Mouse (Mus musculus) thymus, postnatal 36 days (tissue): Measurements from ENCODE around the gene Gm5127.

Experiments
- DNase-seq, 2 experiments: peaks; one replicate each; pipeline ENCODE4 v3.0.0; 2022; ENCODE audit warnings: mixed read lengths in 2 of 2

The Gm5127 gene

DNA sequence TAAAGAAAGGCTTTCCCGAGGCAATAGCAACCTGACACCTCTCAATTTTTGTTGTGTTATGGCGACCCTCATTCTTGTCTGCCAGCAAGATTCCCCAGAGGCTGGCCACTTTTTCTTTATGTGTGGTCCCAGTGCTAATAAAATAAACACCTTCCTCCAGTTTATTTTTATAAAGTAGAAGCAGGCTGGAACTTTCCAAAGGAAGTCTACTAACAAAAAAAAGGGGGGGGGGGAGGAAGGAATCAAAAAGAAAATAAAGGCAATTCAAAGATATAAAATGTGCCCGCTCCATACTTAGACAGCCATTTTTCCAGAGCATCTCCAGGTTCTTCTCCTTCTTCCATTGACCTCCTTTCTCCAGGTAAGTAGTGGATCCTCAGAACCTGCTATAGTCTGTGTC is at the start of gene Gm5127:
Gene Gm5127 (plus strand): TSS at position 301 of the 400 bp plus-strand sequence.
- no peak for DNase-seq

DNA sequence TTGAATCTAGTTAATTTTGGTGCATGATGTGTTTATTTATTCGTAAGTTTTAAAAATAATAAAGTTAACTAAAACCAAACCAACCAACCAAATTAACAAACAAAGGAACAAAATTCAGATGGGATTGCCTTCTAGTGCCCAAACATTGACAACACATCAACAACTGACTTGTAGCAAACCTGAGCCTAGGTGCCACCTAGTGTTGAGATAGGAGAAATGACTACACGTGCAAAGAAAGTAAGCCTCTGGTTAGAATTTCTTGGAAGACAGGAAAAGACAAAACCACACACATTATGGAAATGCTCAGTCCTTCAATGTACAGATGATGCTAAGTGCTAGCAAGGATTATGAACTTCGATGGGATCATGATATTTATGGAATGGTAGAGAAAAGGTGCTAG is 46.6 kb upstream of the Gm5127 start:
- DNase-seq = no peak

DNA sequence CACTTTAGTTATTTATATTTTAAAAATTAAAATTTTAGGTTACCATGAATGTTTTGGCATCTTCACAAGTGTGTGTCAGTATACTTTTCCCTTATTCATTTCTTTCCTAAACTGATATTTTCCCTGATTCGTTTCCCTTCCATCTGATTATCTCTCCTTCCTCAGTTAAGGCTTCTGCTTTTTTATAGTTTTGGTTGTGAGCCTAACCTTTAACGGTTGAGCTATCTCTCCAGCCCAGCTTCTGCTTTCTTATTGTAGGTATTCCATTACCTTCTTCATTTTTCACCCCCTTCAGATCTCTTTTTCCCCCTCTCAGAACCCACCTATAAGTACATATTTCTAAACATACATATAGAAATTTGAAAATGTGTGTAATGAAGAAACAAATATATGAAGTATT is 27.5 kb upstream of the Gm5127 start:
- DNase-seq = no peak

DNA sequence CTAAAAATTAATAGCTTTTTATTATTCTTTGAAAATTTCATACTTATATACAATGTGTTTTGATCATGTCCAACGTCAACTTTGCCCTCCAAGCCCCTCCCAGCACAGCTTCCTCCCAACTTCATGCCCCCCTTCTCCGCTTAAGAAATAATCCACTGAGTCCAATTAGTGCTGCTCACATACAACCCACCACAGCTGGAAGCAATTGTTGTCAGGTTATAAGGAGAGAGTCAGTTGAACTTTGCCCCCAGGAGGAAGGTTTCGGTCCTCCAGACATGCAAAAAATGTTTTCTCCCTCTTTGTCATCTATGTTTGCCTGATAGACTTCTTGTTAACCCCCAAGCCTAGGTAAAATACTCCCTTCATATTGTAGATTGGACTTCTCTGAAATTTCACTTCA is 4.0 kb upstream of the Gm5127 start:
- DNase-seq = no peak

DNA sequence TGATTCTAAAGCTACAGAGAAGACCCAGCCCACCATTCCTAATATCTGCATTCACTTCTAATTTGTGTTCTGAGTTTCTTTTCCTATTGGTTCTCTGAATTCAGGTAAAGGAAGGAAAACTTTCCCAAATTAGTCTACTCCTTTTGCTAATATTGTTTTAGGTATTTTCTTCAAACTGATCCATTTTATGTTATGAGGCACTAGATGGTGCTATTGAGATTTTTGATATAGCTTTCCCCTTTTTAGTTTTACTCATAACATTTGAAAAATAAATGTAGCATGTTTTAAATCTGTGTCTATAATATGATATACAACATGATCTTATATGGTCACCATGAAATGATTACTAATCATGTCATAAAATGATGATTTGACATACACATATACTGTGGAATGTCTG is 2.6 kb upstream of the Gm5127 start:
- DNase-seq = no peak

DNA sequence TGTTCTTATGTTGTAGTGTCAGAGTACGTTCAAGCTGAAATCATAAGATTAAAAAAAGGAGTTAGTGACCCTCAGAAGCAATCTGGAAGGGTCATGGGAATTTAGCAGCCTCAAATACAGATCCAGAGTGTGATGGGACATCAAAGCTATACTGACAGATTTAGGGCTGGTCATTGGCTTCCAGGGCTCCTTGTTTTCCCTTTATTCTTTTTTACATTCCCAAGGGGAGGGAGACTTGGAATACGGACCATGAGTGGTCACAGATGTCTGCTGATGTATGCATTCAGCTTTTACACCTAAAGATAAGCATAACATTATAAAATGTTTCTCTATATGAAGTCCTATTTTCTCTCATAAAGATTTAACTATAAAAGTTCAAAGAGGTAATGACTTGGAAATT is 789 bp upstream of the Gm5127 start:
- no peak for DNase-seq

DNA sequence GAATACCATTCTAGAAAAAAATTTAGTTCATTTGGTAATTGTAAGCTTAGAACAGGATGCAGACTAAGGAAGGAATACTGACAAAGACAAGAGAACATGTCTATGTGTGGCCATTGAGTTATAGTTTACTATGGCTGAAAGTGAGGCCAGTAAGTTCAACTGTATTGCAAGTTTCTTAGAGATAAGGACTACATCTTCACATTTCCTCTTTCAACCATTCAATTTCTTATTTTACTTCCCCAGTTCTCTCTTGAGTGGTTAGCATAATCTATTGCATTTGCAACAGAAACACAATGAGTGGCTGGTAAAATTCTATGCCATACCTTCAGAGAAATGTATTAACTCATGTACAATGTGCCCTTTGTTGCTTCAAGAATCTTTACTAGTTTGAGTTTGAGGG is 10.9 kb downstream of the Gm5127 start:
- no peak for DNase-seq

DNA sequence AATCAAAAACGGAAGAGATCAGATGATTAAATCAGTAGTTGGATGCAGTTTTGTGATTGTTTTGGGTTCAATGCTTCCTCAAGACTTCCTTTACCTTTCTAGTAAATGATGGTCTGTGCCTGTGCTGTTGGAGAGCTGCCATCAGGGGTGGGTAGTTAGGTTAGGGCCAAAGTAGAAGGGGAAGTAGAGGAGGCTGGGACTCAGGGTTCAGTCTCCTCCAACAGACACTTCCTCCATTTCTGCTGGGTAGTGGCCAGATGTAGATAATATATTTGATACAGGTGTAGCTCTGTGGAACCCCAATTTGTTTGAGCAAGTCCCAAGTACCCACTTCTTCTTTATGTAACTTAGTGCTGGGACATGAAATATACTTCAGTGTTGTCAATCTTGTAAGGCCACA is 12.9 kb downstream of the Gm5127 start:
- no peak for DNase-seq

DNA sequence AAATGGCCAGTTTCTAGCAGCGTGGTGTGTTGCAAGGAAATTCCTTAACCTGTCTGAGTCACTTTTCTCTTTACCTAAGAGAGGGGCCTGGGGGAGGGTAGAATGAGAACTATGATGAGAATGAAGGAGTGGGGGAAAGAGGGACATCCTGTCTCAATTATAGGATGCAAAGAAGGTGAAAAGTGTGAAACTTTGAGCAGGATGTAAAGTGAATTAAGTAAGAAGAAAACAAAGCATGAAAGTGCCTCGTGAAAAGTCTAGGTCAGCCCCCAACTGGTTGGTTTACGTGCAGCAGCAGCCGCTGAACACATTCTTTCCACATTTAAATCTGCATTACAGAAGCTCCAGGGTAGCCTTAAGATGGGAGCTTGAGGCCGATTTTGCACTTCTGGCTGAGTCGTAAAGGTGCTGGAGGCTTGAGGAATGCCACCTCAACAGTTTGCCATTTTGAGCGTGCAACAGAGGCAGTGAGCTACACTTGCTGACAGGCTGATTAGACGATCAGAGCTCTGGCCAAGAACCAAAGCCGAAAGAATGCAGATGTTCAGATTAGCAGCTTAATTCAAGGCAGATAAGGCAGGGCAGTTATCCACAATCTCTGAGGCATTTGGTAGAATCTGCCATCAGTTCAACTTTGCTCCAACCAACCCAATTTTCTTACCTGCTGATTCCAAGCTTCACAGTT is 19.7 kb downstream of the Gm5127 start:
- peak in 1 of 2 experiments; percentile 0 for DNase-seq

DNA sequence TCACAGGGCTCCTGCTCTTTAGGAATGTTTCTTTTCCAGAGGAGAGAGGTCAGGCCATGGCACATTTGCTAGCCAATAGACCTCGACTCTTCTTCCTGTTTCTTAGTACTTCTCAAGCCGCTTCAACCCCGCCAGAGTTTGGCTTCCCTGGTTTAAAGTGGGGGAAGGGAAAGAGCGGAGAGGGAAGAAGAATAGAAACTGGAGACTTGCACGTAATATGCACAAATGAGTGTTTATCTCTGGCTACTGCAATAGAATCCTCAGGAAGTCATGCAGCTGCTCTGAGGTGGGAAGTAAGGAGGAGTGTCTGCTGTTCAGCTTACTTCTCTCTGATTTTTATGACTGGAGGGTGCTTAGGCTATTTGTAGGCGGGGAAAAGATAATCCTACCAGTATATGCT is 20.4 kb downstream of the Gm5127 start, which contains the start of gene Cysltr1:
Gene Cysltr1 (minus strand): TSS at position 294 of the 400 bp plus-strand sequence.
- no peak for DNase-seq

DNA sequence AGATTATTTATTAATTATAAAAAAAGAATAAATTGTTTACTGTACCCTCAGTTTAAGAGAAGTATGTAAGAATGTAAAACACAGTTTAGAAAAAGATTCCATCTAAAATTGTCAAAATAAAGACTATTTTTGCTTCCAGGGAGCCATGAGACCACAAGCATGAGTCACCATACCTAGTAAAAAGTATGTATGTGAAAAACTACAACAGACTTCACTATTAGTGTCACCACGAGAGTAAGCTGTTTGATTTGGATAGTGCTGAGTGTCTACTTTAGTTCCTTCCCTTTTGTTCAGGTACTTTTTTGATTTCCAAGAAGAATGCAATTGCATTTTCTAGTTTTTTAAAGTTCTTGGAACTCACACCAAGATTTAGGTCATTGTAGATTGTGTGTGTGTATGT is 39.5 kb downstream of the Gm5127 start:
- no peak for DNase-seq

DNA sequence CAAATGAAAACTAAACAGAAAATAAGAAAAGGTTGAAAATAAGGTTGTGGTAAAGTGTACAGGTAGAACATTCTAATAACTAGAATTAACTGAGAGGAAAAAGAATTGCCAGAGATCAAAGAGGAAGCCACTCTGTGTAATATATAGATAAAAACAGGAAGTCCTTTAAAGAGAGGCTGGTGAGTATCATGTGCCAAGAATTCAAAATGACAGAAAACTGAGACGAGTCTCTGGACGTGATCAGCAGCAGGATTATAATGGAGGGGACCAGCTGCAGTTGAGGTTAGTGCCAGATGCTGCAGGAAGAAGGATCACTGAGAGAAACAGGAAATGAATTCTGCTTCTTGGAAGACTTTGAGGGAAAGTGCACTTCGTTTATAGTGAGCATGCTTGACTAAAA is 40.7 kb downstream of the Gm5127 start:
- DNase-seq = no peak

DNA sequence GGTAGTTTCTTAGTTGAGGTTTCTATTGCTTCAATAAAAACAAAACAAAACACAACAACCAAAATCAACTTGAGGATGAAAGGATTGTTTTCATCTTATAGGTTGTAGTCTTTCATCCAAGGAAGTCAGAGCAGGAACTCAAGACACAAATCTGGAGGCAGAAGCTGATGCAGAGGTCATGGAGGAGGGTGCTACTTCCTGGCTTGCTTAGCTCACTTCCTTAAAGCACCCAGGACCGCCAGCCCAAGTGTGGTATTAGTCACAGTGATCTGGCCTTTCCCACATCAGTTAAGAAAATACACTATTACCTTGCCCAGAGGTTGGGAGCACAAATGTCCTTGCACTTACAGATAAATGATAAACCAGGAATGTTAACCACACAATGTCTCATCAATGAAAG is 45.5 kb downstream of the Gm5127 start:
- no peak for DNase-seq

DNA sequence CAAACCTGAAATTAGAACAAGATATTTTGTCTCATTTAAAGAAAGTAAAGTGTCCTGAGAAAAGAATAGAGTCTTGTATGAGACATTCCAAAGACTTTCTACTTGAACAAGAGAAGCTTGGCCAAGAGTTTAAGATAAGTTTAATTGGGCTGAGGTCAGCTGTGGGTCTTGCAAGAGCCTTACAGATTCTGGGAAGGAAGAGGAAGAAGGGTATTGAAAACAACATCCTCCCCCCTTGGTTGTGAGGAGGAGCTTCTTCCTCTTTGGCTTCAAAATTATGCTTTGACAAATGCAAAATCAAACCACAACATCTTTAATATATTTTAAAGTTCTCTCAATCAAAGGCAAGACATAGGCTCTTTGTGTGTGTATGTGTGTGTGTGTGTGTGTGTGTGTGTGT is 50.6 kb downstream of the Gm5127 start:
- no peak for DNase-seq

DNA sequence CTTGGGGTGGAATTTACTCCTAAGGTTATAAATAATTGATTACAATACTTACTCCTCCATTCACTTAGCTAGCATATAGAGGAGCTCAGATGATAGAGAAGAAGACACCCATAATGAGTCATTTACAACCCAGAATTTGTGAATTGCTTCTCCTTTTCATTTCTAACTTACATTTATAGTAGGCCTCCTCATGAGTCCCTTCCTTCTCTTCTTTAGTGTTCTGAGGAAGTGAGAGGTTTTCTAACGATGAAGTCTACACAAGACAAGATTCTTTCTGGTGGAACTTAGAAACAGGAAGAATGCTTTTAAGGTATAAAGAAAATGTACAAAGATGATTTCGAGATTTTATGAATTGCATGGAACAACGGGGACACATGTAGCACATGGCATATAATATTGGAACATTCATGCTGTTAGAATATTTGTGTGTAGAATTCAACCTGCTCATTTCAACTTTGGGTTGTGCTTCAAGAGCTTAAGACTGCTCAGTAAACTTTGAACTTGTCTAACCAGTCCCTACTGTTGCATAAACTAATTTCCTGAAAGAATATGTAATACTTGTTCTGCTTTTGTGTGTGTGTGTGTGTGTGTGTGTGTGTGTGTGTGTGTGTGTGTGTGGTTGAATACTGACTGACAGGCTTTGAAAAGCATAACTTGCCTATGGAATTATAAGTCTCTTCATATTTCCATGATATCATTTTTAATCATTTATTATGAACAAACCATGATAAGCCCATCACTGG is 52.0 kb downstream of the Gm5127 start:
- no peak for DNase-seq

DNA sequence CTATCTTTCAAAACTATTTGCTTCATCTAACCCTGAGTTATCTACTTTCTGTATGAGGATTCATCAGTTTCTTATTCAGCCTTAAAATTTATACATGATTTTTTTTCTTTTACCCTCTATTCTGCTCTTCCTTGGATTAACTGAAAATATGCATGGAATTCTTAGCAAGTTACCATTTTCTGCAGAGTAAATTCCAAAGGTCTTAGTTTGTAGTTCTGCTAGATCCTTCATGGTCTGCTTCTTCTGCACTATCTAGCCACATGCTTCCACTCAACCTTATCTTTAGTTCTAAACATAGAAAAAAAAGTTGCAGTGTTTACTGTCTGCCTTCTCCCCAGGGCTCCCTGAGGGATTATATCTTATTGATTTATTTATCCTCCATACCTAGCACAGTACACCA is 79.1 kb downstream of the Gm5127 start:
- no peak for DNase-seq

DNA sequence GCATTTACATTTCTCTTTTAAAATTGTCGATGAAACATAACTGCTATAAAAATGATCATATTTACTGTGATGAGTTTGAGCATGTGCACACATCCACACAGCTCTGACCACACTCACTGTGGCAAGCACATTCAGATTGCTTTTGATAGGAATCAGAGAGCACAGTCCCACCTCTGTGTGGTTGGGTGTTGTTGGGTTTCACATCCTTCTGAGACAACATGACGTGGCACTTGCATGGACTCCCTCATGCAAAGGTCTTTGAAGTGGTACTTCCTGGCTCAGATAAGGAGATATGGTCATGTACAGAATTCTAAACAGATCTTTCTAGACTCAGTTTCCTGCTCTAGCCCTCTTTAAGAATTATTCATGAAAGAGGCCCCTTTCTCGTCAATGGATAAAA is 121.6 kb downstream of the Gm5127 start:
- DNase-seq = no peak

DNA sequence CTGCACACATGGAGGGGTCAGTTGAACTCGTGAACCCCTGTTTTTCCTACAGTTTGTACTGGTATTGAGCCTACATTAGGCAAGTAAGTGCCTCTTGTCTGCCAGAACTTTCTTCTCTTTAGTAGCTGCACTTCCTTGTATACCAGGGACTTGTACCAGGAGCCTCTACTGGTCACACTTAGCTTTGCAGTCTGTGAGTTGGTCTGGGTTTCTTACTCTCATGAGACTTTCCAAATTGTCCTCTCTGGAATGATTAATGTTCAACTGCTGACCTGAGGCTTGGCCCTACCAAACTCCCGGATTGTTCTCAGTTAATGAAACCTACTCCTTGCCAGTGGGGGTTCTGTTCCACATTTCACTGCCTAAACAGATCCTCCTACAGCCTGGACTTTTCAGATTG is 134.2 kb downstream of the Gm5127 start:
- no peak for DNase-seq

DNA sequence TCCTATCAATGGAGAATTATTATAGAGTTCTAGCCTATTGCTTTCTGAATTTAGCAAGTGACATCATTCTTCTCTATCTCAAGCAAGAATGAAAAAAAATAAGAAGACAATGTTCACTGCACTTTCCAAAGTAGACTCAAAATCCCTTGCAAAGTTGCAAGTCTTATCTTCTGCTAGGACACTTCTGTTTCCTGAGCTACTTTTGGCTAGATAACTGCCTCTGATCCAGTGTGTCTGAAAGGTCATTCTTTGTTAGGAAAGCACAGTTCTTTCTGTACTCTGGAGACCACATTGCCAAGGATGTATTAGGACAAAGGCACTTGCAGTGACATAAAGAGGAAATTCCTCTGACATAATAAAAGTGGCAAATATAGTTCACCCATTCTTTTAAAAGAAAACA is 159.3 kb downstream of the Gm5127 start:
- DNase-seq = no peak

DNA sequence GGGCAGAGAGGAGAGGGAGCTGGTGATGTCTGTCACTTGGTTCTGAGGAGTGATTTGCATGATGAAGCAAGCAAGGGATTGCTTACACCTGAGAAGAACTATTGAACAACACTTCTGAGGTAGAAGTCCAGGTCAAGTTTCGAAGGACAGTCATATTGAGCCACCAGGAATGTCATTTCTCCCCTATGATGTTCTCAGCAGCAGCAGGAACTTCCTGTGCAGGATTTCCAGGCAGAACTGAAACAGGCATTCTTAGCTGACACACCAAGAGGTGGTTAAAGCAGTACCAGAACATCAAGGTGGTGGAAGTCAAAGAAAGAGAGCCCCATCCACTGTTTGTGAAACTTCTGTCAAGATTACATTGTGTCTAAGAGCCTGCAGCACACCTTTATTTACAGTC is 172.3 kb downstream of the Gm5127 start:
- DNase-seq = no peak
